Mouse (Mus musculus) liver, embryonic 12.5 days (tissue): ENCODE results near the gene Ablim2. TPM values are rescaled to one million over a fixed set of nuclear protein-coding genes. Genes with fewer than 3 reads are reported as not detected.

Experiments used
- ATAC-seq: fragments of 200-750 bp; cut with Nextera tagmentation; 2 replicates; pipeline ENCODE4 v1.8.0; 2017; ENCODE audit warnings: moderate number of reproducible peaks, mild to moderate bottlenecking, moderate library complexity
- H3K27ac ChIP-seq: fragments of 300-500 bp; sonication (generic); 2 replicates; pipeline ENCODE4 v1.5.1; 2016; ENCODE audit warnings: mild to moderate bottlenecking
- H3K27me3 ChIP-seq: fragments of 300-500 bp; sonication (generic); replicated peaks from 2 replicates; pipeline ENCODE4 v1.6.1; 2016; ENCODE audit warnings: mild to moderate bottlenecking, moderate library complexity
- H3K36me3 ChIP-seq: fragments of 300-500 bp; sonication (generic); 2 replicates; pipeline ENCODE4 v1.6.1; 2016; ENCODE audit warnings: mild to moderate bottlenecking, moderate library complexity
- H3K4me1 ChIP-seq: fragments of 300-500 bp; sonication (generic); 2 replicates; pipeline ENCODE4 v1.6.1; 2016
- H3K4me2 ChIP-seq: fragments of 300-500 bp; sonication (generic); 2 replicates; pipeline ENCODE4 v1.6.1; 2016; ENCODE audit warnings: mild to moderate bottlenecking, moderate library complexity
- H3K4me3 ChIP-seq: fragments of 300-500 bp; sonication (generic); 2 replicates; pipeline ENCODE4 v1.5.1; 2016; ENCODE audit warnings: mild to moderate bottlenecking, moderate library complexity
- H3K9ac ChIP-seq: fragments of 300-500 bp; sonication (generic); 2 replicates; pipeline ENCODE4 v1.6.1; 2016; ENCODE audit warnings: mild to moderate bottlenecking, moderate library complexity
- H3K9me3 ChIP-seq: fragments of 300-500 bp; sonication (generic); replicated peaks from 2 replicates; pipeline ENCODE4 v1.6.1; 2016; ENCODE audit warnings: mild to moderate bottlenecking, moderate library complexity
- WGBS: fragments of 180-500 bp; shearing (Covaris S2); methylation state at CpG from one replicate; pipeline ENCODE4 v1.1.7; 2016; ENCODE audit not compliant: insufficient replicate concordance; 5-methylcytosine and 5-hydroxymethylcytosine counted together
- polyA plus RNA-seq: library from polyadenylated mRNA; unstranded; fragments of >200 nt; fragmentation: Nextera tagmentation; extraction: Ambion mirVana; gene quantifications from 2 replicates; pipeline ENCODE4 v1.2.1, GENCODE M21; 2016

Gene Ablim2
- 0.08 and 0.12 TPM in 2 replicates for polyA plus RNA-seq

DNA sequence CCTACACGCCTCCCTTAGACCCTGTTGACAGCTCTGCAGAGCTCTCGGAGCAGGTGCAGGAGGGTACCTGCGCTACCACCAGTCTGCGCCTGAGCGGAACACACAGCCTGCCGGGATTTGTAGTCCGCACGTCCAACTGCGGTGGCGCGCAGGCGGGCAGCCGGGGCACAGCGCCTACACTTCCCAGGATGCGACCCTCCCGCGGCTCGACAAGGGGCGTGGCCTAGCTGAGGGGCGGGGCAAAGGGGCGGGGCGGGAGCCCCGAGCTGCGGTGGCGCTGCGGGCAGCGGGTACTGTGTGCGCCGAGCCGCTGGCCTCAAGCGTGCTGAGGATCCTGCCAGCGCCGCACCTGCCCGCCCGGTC is at the start of gene Ablim2:
TSS of gene Ablim2 (plus strand) at position 242 of the 363 bp plus-strand sequence.
- peak; percentile 88 for ATAC-seq
- peak within 1 kb of the TSS; percentile 92 for H3K4me2 ChIP-seq
- no peaks in the 10 kb centered on the region for H3K36me3 ChIP-seq
- H3K9ac ChIP-seq: peak within 1 kb of the TSS; percentile 44; the same call in 1 of the 2 replicates
- peaks cover 57% of the 10 kb centered on the region for H3K27me3 ChIP-seq
- H3K27ac ChIP-seq: no peak within 1 kb of the TSS
- H3K4me3 ChIP-seq: peak within 1 kb of the TSS; percentile 56
- peaks cover 18% of the 10 kb centered on the region for H3K4me1 ChIP-seq
- no peaks in the 10 kb centered on the region for H3K9me3 ChIP-seq
- WGBS: under 1% methylated on average over 35 of the region's 35 CpGs

- Histone ChIP-seq H3K4me3 (no peak overlapping the region), H3K27me3 (no peaks in the 10 kb centered on the region), H3K27ac (no peak overlapping the region), H3K4me1 (no peaks in the 10 kb centered on the region), H3K4me2 (no peak overlapping the region), H3K36me3 (no peaks in the 10 kb centered on the region), H3K9me3 (no peaks in the 10 kb centered on the region), H3K9ac (no peak overlapping the region)
- 50% methylated on average over 3 of the region's 3 CpGs for WGBS
- no peak for ATAC-seq
Measured at GRCm38 (mm10) chr5:35710481-35710880, 47.2 kb upstream of the Ablim2 start.

GRCm38 (mm10) chr5:35710931-35711330 is 46.7 kb upstream of the Ablim2 start:
- Histone ChIP-seq H3K4me3 (no peak overlapping the region), H3K4me1 (no peaks in the 10 kb centered on the region), H3K9ac (no peak overlapping the region), H3K27me3 (no peaks in the 10 kb centered on the region), H3K4me2 (no peak overlapping the region), H3K36me3 (no peaks in the 10 kb centered on the region), H3K27ac (no peak overlapping the region), H3K9me3 (no peaks in the 10 kb centered on the region)
- WGBS: 60% methylated on average over 3 of the region's 3 CpGs
- ATAC-seq: no peak

DNA sequence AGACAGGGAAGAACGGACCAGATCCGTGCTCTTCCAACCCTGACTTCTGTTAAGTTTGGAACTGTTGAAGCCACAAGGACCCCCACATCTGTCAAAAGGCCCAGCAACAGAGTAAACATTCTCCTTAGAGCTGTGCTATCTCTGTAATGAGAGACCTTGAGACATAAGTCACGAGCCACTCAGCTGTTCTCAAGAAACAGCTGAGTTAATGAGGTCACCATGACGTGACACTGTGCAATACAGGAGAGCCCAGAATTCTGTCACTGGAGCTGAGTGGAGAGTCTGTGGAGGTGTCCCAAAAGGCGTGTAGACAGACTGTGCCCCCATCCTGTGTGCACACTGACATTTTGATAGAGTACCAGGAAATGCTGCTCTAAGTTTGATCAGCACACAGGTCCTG is 45.2 kb upstream of the Ablim2 start:
- H3K9me3 ChIP-seq: no peaks in the 10 kb centered on the region
- H3K27ac ChIP-seq: no peak overlapping the region
- no peak for ATAC-seq
- H3K9ac ChIP-seq: no peak overlapping the region
- 62% methylated on average over 5 of the region's 5 CpGs for WGBS
- no peaks in the 10 kb centered on the region for H3K36me3 ChIP-seq
- H3K4me2 ChIP-seq: no peak overlapping the region
- no peaks in the 10 kb centered on the region for H3K27me3 ChIP-seq
- H3K4me1 ChIP-seq: no peaks in the 10 kb centered on the region
- H3K4me3 ChIP-seq: no peak overlapping the region

DNA sequence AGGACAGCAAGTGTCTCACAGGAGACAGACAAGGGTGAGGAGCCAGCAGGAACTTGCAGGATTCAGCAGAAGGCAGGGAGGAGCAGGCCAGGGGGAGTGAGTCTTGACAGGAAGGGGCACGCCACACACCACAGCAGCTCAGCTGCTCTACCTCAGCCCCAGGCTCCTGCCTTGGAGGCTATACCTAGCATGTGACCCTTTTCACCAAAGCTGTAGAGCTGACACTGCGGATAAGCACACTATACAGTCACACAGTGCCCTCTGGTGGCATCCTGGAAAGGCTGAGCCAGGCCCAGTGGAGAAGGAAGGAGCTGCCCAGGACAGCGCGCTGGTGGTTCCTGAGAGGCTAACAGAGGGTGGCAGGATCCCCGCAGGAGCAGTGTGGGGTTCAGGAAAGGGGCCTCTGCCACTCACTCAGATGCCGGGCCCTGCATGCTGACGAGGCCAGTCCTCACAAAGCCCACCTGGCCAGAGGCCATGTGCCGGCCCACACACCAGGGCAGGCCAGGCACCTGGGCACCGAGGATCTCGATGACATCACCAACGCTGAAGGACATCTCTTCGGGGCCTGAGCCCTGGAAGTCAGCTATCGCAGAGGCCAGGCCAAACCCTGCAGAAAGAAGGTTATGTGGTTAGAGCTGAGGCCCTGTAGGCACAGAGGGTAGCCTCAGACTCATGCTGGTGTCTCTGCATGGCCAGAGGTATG is 43.9 kb upstream of the Ablim2 start:
- WGBS: 52% methylated on average over 13 of the region's 13 CpGs
- Histone ChIP-seq H3K4me1 (no peaks in the 10 kb centered on the region), H3K27me3 (no peaks in the 10 kb centered on the region), H3K27ac (no peak overlapping the region), H3K4me2 (no peak overlapping the region), H3K36me3 (no peaks in the 10 kb centered on the region), H3K9ac (no peak overlapping the region), H3K9me3 (no peaks in the 10 kb centered on the region), H3K4me3 (no peak overlapping the region)
- ATAC-seq: peak; percentile 53; the same call in 1 of the 2 replicates

DNA sequence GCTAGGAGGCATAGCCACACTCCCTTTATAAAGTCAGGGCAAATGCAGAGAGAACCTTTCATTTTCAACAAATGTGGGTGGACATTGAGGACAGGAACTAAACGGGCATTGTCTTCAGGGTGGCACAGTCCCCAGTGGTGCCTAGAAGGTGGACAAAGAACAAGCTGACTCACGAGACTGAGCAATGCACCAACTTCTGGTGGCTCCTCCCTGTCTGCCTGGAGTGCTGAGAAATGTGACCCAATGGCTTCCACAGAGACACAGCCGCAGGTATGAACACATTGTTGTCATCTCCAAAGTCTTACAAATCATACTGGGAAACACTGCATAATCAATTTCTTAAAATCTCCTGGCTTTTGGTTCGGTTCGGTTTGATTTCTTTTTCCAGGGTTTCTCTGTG is 40.2 kb upstream of the Ablim2 start:
- no peak overlapping the region for H3K4me2 ChIP-seq
- no peaks in the 10 kb centered on the region for H3K9me3 ChIP-seq
- no peaks in the 10 kb centered on the region for H3K27me3 ChIP-seq
- H3K9ac ChIP-seq: no peak overlapping the region
- H3K36me3 ChIP-seq: no peaks in the 10 kb centered on the region
- ATAC-seq: no peak
- no peak overlapping the region for H3K27ac ChIP-seq
- H3K4me3 ChIP-seq: no peak overlapping the region
- 60% methylated on average over 5 of the region's 5 CpGs for WGBS
- peaks cover under 1% of the 10 kb centered on the region for H3K4me1 ChIP-seq

GRCm38 (mm10) chr5:35717946-35718345 is 39.7 kb upstream of the Ablim2 start:
- Histone ChIP-seq H3K4me3 (no peak overlapping the region), H3K9ac (no peak overlapping the region), H3K9me3 (no peaks in the 10 kb centered on the region), H3K27me3 (no peaks in the 10 kb centered on the region), H3K36me3 (no peaks in the 10 kb centered on the region), H3K4me1 (peaks cover 6% of the 10 kb centered on the region), H3K27ac (no peak overlapping the region), H3K4me2 (no peak overlapping the region)
- 47% methylated on average over 4 of the region's 4 CpGs for WGBS
- ATAC-seq: no peak

GRCm38 (mm10) chr5:35718817-35719216 is 38.9 kb upstream of the Ablim2 start:
- no peaks in the 10 kb centered on the region for H3K27me3 ChIP-seq
- no peaks in the 10 kb centered on the region for H3K9me3 ChIP-seq
- H3K4me2 ChIP-seq: no peak overlapping the region
- 68% methylated on average over 11 of the region's 11 CpGs for WGBS
- no peak for ATAC-seq
- H3K4me3 ChIP-seq: no peak overlapping the region
- peaks cover 11% of the 10 kb centered on the region for H3K4me1 ChIP-seq
- no peak overlapping the region for H3K27ac ChIP-seq
- H3K9ac ChIP-seq: no peak overlapping the region
- no peaks in the 10 kb centered on the region for H3K36me3 ChIP-seq

GRCm38 (mm10) chr5:35719343-35719742 is 38.3 kb upstream of the Ablim2 start:
- Histone ChIP-seq H3K36me3 (no peaks in the 10 kb centered on the region), H3K4me2 (no peak overlapping the region), H3K27ac (no peak overlapping the region), H3K9ac (no peak overlapping the region), H3K27me3 (no peaks in the 10 kb centered on the region), H3K4me1 (peaks cover 11% of the 10 kb centered on the region), H3K9me3 (no peaks in the 10 kb centered on the region), H3K4me3 (no peak overlapping the region)
- no peak for ATAC-seq

- Histone ChIP-seq H3K4me2 (no peak overlapping the region), H3K4me1 (peaks cover 11% of the 10 kb centered on the region), H3K9me3 (no peaks in the 10 kb centered on the region), H3K9ac (no peak overlapping the region), H3K27ac (no peak overlapping the region), H3K4me3 (no peak overlapping the region), H3K27me3 (no peaks in the 10 kb centered on the region), H3K36me3 (no peaks in the 10 kb centered on the region)
- no peak for ATAC-seq
- 42% methylated on average over 1 of the region's 1 CpGs for WGBS
Measured at GRCm38 (mm10) chr5:35719880-35720279, 37.8 kb upstream of the Ablim2 start.

- H3K9ac ChIP-seq: no peak overlapping the region
- H3K4me2 ChIP-seq: no peak overlapping the region
- no peak overlapping the region for H3K4me3 ChIP-seq
- no peaks in the 10 kb centered on the region for H3K9me3 ChIP-seq
- no peak for ATAC-seq
- peaks cover 11% of the 10 kb centered on the region for H3K4me1 ChIP-seq
- no peak overlapping the region for H3K27ac ChIP-seq
- no peaks in the 10 kb centered on the region for H3K27me3 ChIP-seq
- H3K36me3 ChIP-seq: no peaks in the 10 kb centered on the region
- WGBS: 74% methylated on average over 2 of the region's 2 CpGs
Measured at GRCm38 (mm10) chr5:35721933-35722332, 35.7 kb upstream of the Ablim2 start.

DNA sequence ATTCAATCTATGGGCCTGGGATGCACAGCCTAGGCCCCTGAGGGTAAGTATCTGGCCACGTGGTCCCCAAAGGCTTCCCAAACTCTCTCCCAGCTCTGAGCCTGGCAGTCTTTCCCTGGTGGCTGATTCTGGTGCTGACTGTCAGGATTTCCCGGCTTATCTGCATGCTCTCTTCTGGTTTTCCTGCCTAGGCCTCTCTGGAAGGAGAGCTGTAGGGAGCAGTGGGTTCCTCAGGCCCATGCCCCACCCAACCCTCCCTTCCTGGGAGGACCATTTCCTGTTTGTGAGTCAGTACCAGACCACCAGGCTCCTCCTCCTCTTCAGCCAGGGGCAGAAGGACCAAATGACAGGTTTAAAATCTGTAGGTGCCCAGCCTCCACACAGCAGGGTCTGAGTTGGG is 35.0 kb upstream of the Ablim2 start:
- 0 out of 2 replicates have a peak, but pooled peaks have one; percentile 40 for ATAC-seq
- Histone ChIP-seq H3K27ac (peak overlapping the region; percentile 34; the same call in 1 of the 2 replicates), H3K9me3 (no peaks in the 10 kb centered on the region), H3K4me2 (no peak overlapping the region), H3K27me3 (no peaks in the 10 kb centered on the region), H3K9ac (no peak overlapping the region), H3K36me3 (no peaks in the 10 kb centered on the region), H3K4me1 (peaks cover 11% of the 10 kb centered on the region), H3K4me3 (no peak overlapping the region)
- 3% methylated on average over 2 of the region's 2 CpGs for WGBS

DNA sequence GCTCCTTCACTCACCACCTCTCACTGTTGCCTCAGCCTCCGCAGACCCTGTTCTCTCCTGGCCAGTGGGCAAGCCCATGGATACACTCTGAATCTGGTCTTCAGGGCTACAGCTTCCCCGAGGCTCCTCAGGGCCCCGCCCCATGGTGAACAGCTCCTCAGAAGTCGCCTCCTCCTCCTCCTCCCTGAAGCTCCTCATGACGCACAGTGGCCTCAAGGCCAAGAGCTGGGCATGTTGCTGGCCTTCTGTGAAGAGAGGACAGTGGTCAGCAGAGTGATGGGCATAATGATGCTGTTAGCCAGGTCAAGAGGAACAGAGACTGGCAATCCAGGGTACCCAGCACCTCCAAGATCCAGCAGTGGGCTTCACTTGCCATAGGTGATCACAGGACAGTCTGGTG is 33.8 kb upstream of the Ablim2 start:
- Histone ChIP-seq H3K4me3 (no peak overlapping the region), H3K27me3 (no peaks in the 10 kb centered on the region), H3K9ac (no peak overlapping the region), H3K4me1 (peaks cover 13% of the 10 kb centered on the region), H3K36me3 (no peaks in the 10 kb centered on the region), H3K9me3 (no peaks in the 10 kb centered on the region), H3K4me2 (no peak overlapping the region), H3K27ac (no peak overlapping the region)
- ATAC-seq: no peak
- 61% methylated on average over 5 of the region's 5 CpGs for WGBS
